Mouse (Mus musculus): ENCODE data around the gene Gtpbp2.

DNA sequence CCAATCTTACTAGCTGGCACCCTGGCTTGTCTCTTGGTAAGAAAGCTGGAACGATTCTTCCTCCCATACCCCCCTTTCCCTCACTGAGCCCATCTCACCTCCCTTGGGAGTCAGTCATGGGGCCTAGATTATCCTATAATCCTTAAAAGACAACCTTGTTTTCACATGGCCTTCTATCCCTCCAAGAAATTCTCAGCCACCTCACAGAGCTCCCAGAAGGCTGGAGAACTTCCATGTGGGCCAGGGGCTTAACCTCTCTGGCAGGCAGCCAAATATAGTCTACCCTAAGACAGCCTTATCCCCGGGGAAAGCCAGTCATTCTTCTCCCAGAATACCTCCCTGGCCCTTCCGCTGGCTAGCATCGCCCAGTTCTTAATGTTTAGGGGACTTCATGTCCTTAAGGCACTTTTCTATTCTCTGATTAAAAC is 42.4 kb upstream of the Gtpbp2 start:
- no peak for TF ChIP-seq CTCF (IDR thresholded peaks at IDR 0.05; ENCODE audit: extremely low read depth, insufficient read depth, low read length)
- no peak for TF ChIP-seq POLR2A (IDR thresholded peaks at IDR 0.05; ENCODE audit: extremely low read depth, insufficient read depth, low read length)
